Comparison of ENCODE assay signal across 8 mouse cellular contexts in genomic region chr9:94537051-94537917, GRCm38 (mm10). TPM values are rescaled to one million over a fixed set of nuclear protein-coding genes. Genes with fewer than 3 reads are reported as not detected.
DNase-seq lines count a peak whose midpoint lies in the region; ATAC-seq lines count a peak whose summit lies in the region.

No protein-coding gene starts in this region.

- H3K27ac ChIP-seq in hindbrain, embryonic 16.5 days (ENCODE audit: low read depth, low read length) = peak overlapping the region; percentile 99

- peak; percentile 62 for ATAC-seq in hindbrain, embryonic 16.5 days

- H3K9ac ChIP-seq in hindbrain, embryonic 16.5 days (ENCODE audit: low read depth, low read length) = peak overlapping the region; percentile 83

- H3K36me3 ChIP-seq in hindbrain, embryonic 16.5 days (ENCODE audit: control insufficient read depth, insufficient read depth, low read length) = no peaks in the 10 kb centered on the region
- no peaks in the 10 kb centered on the region for H3K36me3 ChIP-seq in megakaryocyte, embryonic 14.5 days (replicated peaks; ENCODE audit: low read length)

- DNase-seq in WW6 (ENCODE audit: low read depth, low spot score) = peak; percentile 40
- DNase-seq in cerebellum, postnatal 4 days (ENCODE audit: low spot score in 2 of 2) = peak; percentile 47 to 72
- DNase-seq in gastrocnemius, adult 18-20 months (ENCODE audit: low spot score) = peak; percentile 43
- peak; percentile 43 to 56 for DNase-seq in left cerebral cortex, adult 9 months (ENCODE audit: low spot score in 2 of 2)
- DNase-seq in right cerebral cortex, adult 2 months (ENCODE audit: low spot score in 2 of 2) = peak; percentile 52 to 77
- peak; percentile 63 for DNase-seq in urinary bladder, postnatal 14 days (ENCODE audit: low spot score)

- peak overlapping the region; percentile 79 for H3K4me3 ChIP-seq in hindbrain, embryonic 16.5 days (ENCODE audit: low read length)
- peak overlapping the region; percentile 98 for H3K4me3 ChIP-seq in megakaryocyte, embryonic 14.5 days (replicated peaks)

- H3K4me2 ChIP-seq in hindbrain, embryonic 16.5 days (ENCODE audit: low read length) = peak overlapping the region; percentile 78

- H3K9me3 ChIP-seq in hindbrain, embryonic 16.5 days (ENCODE audit: control insufficient read depth, low read length) = no peaks in the 10 kb centered on the region
- H3K9me3 ChIP-seq in megakaryocyte, embryonic 14.5 days = no peaks in the 10 kb centered on the region

- WGBS in hindbrain, embryonic 16.5 days = under 1% methylated on average over 83 of the region's 103 CpGs

- peaks cover 3% of the 10 kb centered on the region for H3K4me1 ChIP-seq in hindbrain, embryonic 16.5 days (ENCODE audit: control insufficient read depth, insufficient read depth, low read depth, low read length)
- peaks cover 68% of the 10 kb centered on the region for H3K4me1 ChIP-seq in megakaryocyte, embryonic 14.5 days

- no peaks in the 10 kb centered on the region for H3K27me3 ChIP-seq in hindbrain, embryonic 16.5 days (replicated peaks; ENCODE audit: control insufficient read depth, insufficient read depth, low read length)
- no peaks in the 10 kb centered on the region for H3K27me3 ChIP-seq in megakaryocyte, embryonic 14.5 days (replicated peaks)

RNA-seq across cellular contexts. Expression of gene 1190002N15Rik, which starts 0.6 kb away (rescaled TPM):
- total RNA-seq in gastrocnemius, adult 18-20 months (2021) = 1 to 10 TPM; 1.9 to 4.7 TPM
- polyA plus RNA-seq in hindbrain, embryonic 16.5 days (2015; fragmentation: Nextera tagmentation; extraction: Ambion mirVana) = 4.3 and 4.6 TPM in 2 replicates
- polyA plus RNA-seq in megakaryocyte, embryonic 14.5 days (2012; ENCODE audit: insufficient read depth, low replicate concordance) = 3.2 and 11.3 TPM in 2 replicates

Comparison
In these comparisons a context has a peak if more than half of its experiments do, and no peak if none do; other contexts are left out.
1. Peak in every context shown above with its lines: DNase-seq, ATAC-seq, H3K4me3 ChIP-seq and H3K27ac ChIP-seq.